Mouse (Mus musculus) G1E (cell line): ENCODE measurements around the gene Clp1.

Source experiments
- CTCF ChIP-seq: IDR thresholded peaks from 2 replicates; pipeline ENCODE4 v1.5.1; 2012; ENCODE audit warnings: low read depth, low read length, inconsistent platforms, mixed read lengths
- POLR2AphosphoS5 ChIP-seq: IDR thresholded peaks from 2 replicates; pipeline ENCODE4 v1.6.1; 2012; ENCODE audit warnings: low read depth, low read length, inconsistent platforms; ENCODE audit not compliant: insufficient replicate concordance
- TAL1 ChIP-seq: conservative IDR thresholded peaks from 2 replicates; pipeline ENCODE4 v1.6.1; 2012; ENCODE audit warnings: low read depth, low read length, inconsistent platforms, mixed read lengths

- TF ChIP-seq CTCF (no peak), TAL1 (no peak), POLR2AphosphoS5 (no peak)
Observed at GRCm38 (mm10) chr2:84726716-84727115, 434 bp downstream of the Clp1 start.
